Mouse (Mus musculus): Measurements from ENCODE around the gene Capn1. TPM values are rescaled to one million over a fixed set of nuclear protein-coding genes. Genes with fewer than 3 reads are reported as not detected.

The Capn1 gene
- polyA plus RNA-seq, 1 experiment, result 129 TPM

DNA sequence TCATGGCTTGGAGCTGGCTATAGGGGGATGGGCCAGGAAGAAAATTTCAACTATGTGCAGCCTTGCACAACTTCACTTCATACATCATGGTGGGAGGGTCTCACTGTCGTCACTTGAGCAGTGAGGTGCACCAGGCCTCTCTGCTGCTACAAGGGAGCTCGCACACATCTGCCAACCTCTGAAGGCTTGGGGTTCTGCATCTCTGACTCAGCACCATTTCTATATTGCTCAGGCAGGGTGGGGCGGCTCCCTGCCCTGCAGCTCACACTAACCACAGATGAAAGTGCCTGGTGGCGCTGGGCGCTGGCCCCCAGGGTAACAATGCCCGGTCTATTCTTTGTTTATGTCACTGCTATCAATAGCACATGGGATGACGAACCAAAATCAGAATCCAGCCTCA is 70.7 kb downstream of the Capn1 start:
- Histone ChIP-seq H3K27ac (ENCODE audit: insufficient read depth, low read depth, low read length) (peak overlapping the region; percentile 91), H3K36me3 (ENCODE audit: control insufficient read depth, insufficient read depth, low read length) (peaks cover 23% of the 10 kb centered on the region), H3K4me1 (ENCODE audit: control insufficient read depth, insufficient read depth, insufficient read length, low read length) (peaks cover 27% of the 10 kb centered on the region), H3K27me3 (ENCODE audit: control insufficient read depth, insufficient read depth, low read length) (no peaks in the 10 kb centered on the region), H3K4me3 (ENCODE audit: low read depth, low read length) (no peak overlapping the region)
- TF ChIP-seq CTCF (IDR thresholded peaks at IDR 0.05; ENCODE audit: extremely low read depth, insufficient read length, insufficient replicate concordance, low read depth, low read length) (no peak), POLR2A (IDR thresholded peaks at IDR 0.05; ENCODE audit: low read depth, low read length) (no peak)
- 66% methylated on average over 7 of the region's 7 CpGs for WGBS

DNA sequence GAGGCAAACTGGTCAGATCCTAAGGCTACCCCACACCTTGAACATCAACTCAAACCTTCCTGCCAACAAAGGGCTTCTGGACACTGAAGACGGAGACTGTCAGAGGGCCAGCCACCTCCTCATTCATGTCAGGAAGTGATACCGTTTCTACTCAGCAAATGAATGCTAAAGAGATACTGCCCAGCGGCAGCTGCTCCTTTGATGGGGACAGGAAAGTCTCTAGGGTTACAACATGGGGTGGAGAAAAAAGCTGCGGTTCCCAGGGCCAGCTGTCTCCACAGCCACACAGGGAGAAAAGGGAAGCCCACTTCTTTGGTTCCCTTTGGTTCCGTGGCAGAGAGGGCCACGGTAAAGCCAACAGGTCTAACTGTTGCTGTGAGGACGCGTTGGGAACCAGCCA is 71.6 kb downstream of the Capn1 start:
- no peak overlapping the region for H3K4me3 ChIP-seq (ENCODE audit: low read depth, low read length)
- WGBS, result 70% methylated on average over 8 of the region's 8 CpGs
- H3K27ac ChIP-seq (ENCODE audit: insufficient read depth, low read depth, low read length), result no peak overlapping the region
- H3K36me3 ChIP-seq (ENCODE audit: control insufficient read depth, insufficient read depth, low read length), result peaks cover 22% of the 10 kb centered on the region
- H3K27me3 ChIP-seq (ENCODE audit: control insufficient read depth, insufficient read depth, low read length), result no peaks in the 10 kb centered on the region
- no peak for TF ChIP-seq CTCF (IDR thresholded peaks at IDR 0.05; ENCODE audit: extremely low read depth, insufficient read length, insufficient replicate concordance, low read depth, low read length)
- TF ChIP-seq POLR2A (IDR thresholded peaks at IDR 0.05; ENCODE audit: low read depth, low read length), result no peak
- peaks cover 33% of the 10 kb centered on the region for H3K4me1 ChIP-seq (ENCODE audit: control insufficient read depth, insufficient read depth, insufficient read length, low read length)

DNA sequence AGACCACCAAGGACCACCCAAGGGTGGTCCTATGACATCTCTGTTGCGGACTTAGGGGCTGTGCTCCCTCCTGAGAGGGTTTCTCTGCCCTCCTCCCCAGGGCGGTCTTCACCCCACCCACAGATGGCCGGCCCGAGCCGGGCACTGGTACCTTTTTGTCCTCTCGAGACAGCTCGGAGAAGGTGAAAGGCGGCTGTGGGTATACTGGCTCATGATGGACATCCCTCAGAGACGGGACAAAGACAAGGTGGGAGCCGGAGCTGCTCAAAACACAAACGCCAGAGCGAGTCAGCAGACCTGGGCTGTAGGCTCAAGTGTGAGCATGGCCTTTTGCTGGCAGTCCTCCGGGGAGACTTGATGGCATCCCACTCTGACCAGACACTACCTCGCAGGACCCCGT is 72.3 kb downstream of the Capn1 start:
- Histone ChIP-seq H3K4me3 (ENCODE audit: low read depth, low read length) (no peak overlapping the region), H3K36me3 (ENCODE audit: control insufficient read depth, insufficient read depth, low read length) (peaks cover 22% of the 10 kb centered on the region), H3K27me3 (ENCODE audit: control insufficient read depth, insufficient read depth, low read length) (no peaks in the 10 kb centered on the region), H3K27ac (ENCODE audit: insufficient read depth, low read depth, low read length) (no peak overlapping the region), H3K4me1 (ENCODE audit: control insufficient read depth, insufficient read depth, insufficient read length, low read length) (peaks cover 36% of the 10 kb centered on the region)
- no peak for TF ChIP-seq POLR2A (IDR thresholded peaks at IDR 0.05; ENCODE audit: low read depth, low read length)
- TF ChIP-seq CTCF (IDR thresholded peaks at IDR 0.05; ENCODE audit: extremely low read depth, insufficient read length, insufficient replicate concordance, low read depth, low read length), result no peak
- WGBS, result 89% methylated on average over 15 of the region's 15 CpGs

DNA sequence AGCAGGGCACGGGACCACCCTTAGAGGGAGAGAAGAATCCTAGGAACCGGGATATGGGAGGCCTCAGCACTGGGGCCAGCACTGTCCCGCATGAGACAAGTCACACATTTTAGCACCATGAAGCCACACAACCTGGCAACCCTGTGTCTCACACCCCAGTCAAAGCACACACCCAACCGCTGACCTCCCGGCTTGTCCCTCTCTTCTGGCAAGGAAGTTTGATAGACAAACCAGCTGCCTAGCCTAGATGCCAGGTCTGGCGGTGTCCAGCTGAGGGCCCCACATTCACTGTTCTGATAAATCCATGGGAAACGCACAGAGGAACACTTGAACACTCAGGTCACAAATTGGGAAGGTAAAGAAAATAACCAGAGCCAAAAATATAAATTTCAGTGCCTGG is 73.1 kb downstream of the Capn1 start:
- H3K27ac ChIP-seq (ENCODE audit: insufficient read depth, low read depth, low read length), result no peak overlapping the region
- H3K4me1 ChIP-seq (ENCODE audit: control insufficient read depth, insufficient read depth, insufficient read length, low read length), result peaks cover 44% of the 10 kb centered on the region
- TF ChIP-seq POLR2A (IDR thresholded peaks at IDR 0.05; ENCODE audit: low read depth, low read length) (no peak), CTCF (IDR thresholded peaks at IDR 0.05; ENCODE audit: extremely low read depth, insufficient read length, insufficient replicate concordance, low read depth, low read length) (no peak)
- no peak overlapping the region for H3K4me3 ChIP-seq (ENCODE audit: low read depth, low read length)
- 81% methylated on average over 7 of the region's 7 CpGs for WGBS
- no peaks in the 10 kb centered on the region for H3K27me3 ChIP-seq (ENCODE audit: control insufficient read depth, insufficient read depth, low read length)
- peaks cover 22% of the 10 kb centered on the region for H3K36me3 ChIP-seq (ENCODE audit: control insufficient read depth, insufficient read depth, low read length)

DNA sequence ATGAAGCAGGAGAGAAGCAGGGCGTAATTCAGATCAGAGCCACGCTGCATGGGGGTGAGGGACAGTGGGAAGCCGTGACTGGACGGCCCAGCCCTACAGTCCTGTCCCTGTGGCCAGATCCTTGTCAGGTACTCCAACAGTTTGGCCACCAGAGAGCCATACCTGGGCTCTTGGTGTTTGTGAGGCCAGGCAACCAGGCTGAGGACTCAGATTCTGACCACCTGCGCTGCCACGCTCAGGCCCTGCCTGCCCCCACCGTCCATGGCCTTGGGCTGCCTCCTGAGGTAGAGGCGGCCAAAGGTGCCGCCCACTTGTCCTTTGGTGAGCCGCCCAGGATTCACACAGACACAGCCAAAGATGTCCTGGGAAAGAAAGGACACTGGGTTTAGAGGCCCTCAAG is 75.0 kb downstream of the Capn1 start:
- H3K4me1 ChIP-seq (ENCODE audit: control insufficient read depth, insufficient read depth, insufficient read length, low read length), result peaks cover 39% of the 10 kb centered on the region
- H3K36me3 ChIP-seq (ENCODE audit: control insufficient read depth, insufficient read depth, low read length), result peaks cover 15% of the 10 kb centered on the region
- WGBS, result 89% methylated on average over 10 of the region's 10 CpGs
- H3K27ac ChIP-seq (ENCODE audit: insufficient read depth, low read depth, low read length), result peak overlapping the region; percentile 28; the same call in 1 of the 2 replicates
- no peaks in the 10 kb centered on the region for H3K27me3 ChIP-seq (ENCODE audit: control insufficient read depth, insufficient read depth, low read length)
- TF ChIP-seq POLR2A (IDR thresholded peaks at IDR 0.05; ENCODE audit: low read depth, low read length), result no peak
- H3K4me3 ChIP-seq (ENCODE audit: low read depth, low read length), result no peak overlapping the region

DNA sequence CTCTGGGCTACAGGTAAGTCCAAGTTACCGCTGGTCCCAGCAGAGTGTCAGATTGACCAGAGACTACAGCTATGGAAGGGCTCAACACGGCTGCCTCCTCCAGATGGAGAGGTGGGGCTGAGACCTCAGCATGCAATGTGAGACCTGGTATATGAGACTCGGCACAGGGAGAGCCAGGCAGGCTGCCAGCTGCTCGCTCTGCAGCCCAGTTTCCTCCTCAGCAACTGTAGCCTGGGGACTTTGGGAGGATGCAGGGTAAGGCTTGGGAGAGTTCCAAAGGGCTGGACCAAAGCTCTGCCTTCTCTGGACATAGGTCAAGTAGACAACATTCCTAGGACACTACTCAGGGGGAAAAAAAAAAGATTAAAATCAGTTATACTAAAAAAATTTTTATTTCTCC is 75.5 kb downstream of the Capn1 start:
- H3K27me3 ChIP-seq (ENCODE audit: control insufficient read depth, insufficient read depth, low read length), result no peaks in the 10 kb centered on the region
- H3K36me3 ChIP-seq (ENCODE audit: control insufficient read depth, insufficient read depth, low read length), result peaks cover 15% of the 10 kb centered on the region
- H3K4me1 ChIP-seq (ENCODE audit: control insufficient read depth, insufficient read depth, insufficient read length, low read length), result peaks cover 39% of the 10 kb centered on the region
- 47% methylated on average over 4 of the region's 4 CpGs for WGBS
- no peak overlapping the region for H3K27ac ChIP-seq (ENCODE audit: insufficient read depth, low read depth, low read length)
- no peak for TF ChIP-seq CTCF (IDR thresholded peaks at IDR 0.05; ENCODE audit: extremely low read depth, insufficient read length, insufficient replicate concordance, low read depth, low read length)
- no peak for TF ChIP-seq POLR2A (IDR thresholded peaks at IDR 0.05; ENCODE audit: low read depth, low read length)
- no peak overlapping the region for H3K4me3 ChIP-seq (ENCODE audit: low read depth, low read length)

DNA sequence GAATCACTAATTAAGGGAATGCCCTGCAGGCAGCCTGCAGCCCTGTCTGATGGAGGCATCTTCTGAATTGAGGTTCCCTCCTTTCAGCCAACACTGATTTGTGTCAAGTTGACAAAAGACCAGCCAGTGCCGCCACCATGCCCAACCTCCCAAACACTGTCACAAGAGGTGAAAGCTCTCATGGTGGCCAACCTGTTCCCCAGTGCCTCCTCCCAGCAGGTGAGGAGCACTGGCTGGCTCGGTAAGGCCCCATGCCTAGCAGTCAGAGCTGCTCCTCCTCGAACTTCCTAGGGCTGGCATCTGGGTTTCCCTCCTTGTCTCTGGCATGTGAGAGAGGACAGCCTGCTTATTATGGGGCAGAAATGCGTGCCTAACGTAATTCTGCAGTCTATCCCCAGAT is 76.0 kb downstream of the Capn1 start:
- peaks cover 15% of the 10 kb centered on the region for H3K36me3 ChIP-seq (ENCODE audit: control insufficient read depth, insufficient read depth, low read length)
- no peak overlapping the region for H3K27ac ChIP-seq (ENCODE audit: insufficient read depth, low read depth, low read length)
- no peak overlapping the region for H3K4me3 ChIP-seq (ENCODE audit: low read depth, low read length)
- H3K4me1 ChIP-seq (ENCODE audit: control insufficient read depth, insufficient read depth, insufficient read length, low read length), result peaks cover 37% of the 10 kb centered on the region
- H3K27me3 ChIP-seq (ENCODE audit: control insufficient read depth, insufficient read depth, low read length), result no peaks in the 10 kb centered on the region
- TF ChIP-seq POLR2A (IDR thresholded peaks at IDR 0.05; ENCODE audit: low read depth, low read length), result no peak
- TF ChIP-seq CTCF (IDR thresholded peaks at IDR 0.05; ENCODE audit: extremely low read depth, insufficient read length, insufficient replicate concordance, low read depth, low read length), result no peak
- 87% methylated on average over 5 of the region's 5 CpGs for WGBS

Other genes with a start within 250 kb of the Capn1 start
- 37.1 and 52.5 TPM in 2 replicates for gene Scyl1, start 244.5 kb downstream of the Capn1 start, polyA plus RNA-seq (2012; rRNA removed)
- 32.1 and 62.1 TPM in 2 replicates for gene Frmd8, start 140.6 kb downstream of the Capn1 start, polyA plus RNA-seq (2012; rRNA removed)
- gene Slc25a45, start 138.1 kb downstream of the Capn1 start, polyA plus RNA-seq (2012; rRNA removed), result 207 and 241 TPM in 2 replicates
- gene Tigd3, start 121.7 kb downstream of the Capn1 start, polyA plus RNA-seq (2012; rRNA removed), result 0.90 and 2.0 TPM in 2 replicates
- 34.1 and 64.3 TPM in 2 replicates for gene Dpf2, start 102.9 kb downstream of the Capn1 start, polyA plus RNA-seq (2012; rRNA removed)
- 10.3 and 30.6 TPM in 2 replicates for gene Cdc42ep2, start 91.1 kb downstream of the Capn1 start, polyA plus RNA-seq (2012; rRNA removed)
- gene Pola2, start 51.7 kb downstream of the Capn1 start, polyA plus RNA-seq (2012; rRNA removed), result 14.2 and 40.8 TPM in 2 replicates
- 0.08 TPM in 1 of 2 replicates, not detected in the other for gene Slc22a20, start 29.8 kb downstream of the Capn1 start, polyA plus RNA-seq (2012; rRNA removed)
- 70.9 and 103 TPM in 2 replicates for gene Syvn1, start 30.7 kb upstream of the Capn1 start, polyA plus RNA-seq (2012; rRNA removed)
- 7.6 and 14.8 TPM in 2 replicates for gene Mrpl49, start 41.9 kb upstream of the Capn1 start, polyA plus RNA-seq (2012; rRNA removed)
- gene Fau, start 41.9 kb upstream of the Capn1 start, polyA plus RNA-seq (2012; rRNA removed), result 1,660 and 2,469 TPM in 2 replicates
- 56.8 and 78.1 TPM in 2 replicates for gene Znhit2, start 45.3 kb upstream of the Capn1 start, polyA plus RNA-seq (2012; rRNA removed)
- gene Tm7sf2, start 52.5 kb upstream of the Capn1 start, polyA plus RNA-seq (2012; rRNA removed), result 30.6 and 49.4 TPM in 2 replicates
- gene Vps51, start 61.3 kb upstream of the Capn1 start, polyA plus RNA-seq (2012; rRNA removed), result 46.5 and 84.2 TPM in 2 replicates
- gene Tmem262, start 64.1 kb upstream of the Capn1 start, polyA plus RNA-seq (2012; rRNA removed), result not detected in 2 replicates
- gene Gm28374, start 66.4 kb upstream of the Capn1 start, polyA plus RNA-seq (2012; rRNA removed), result not detected in 2 replicates
- gene Zfpl1, start 69.1 kb upstream of the Capn1 start, polyA plus RNA-seq (2012; rRNA removed), result 62.1 and 119 TPM in 2 replicates
- 1.6 and 2.6 TPM in 2 replicates for gene Cdca5, start 69.1 kb upstream of the Capn1 start, polyA plus RNA-seq (2012; rRNA removed)
- gene AC131692.1, start 78.5 kb upstream of the Capn1 start, polyA plus RNA-seq (2012; rRNA removed), result not detected in 2 replicates
- 46.7 and 1,874 TPM in 2 replicates for gene Naaladl1, start 89.9 kb upstream of the Capn1 start, polyA plus RNA-seq (2012; rRNA removed)
- 35.7 and 46.4 TPM in 2 replicates for gene Sac3d1, start 102.8 kb upstream of the Capn1 start, polyA plus RNA-seq (2012; rRNA removed)
- gene Snx15, start 112.4 kb upstream of the Capn1 start, polyA plus RNA-seq (2012; rRNA removed), result 19.8 and 41.8 TPM in 2 replicates
- gene Batf2, start 125.1 kb upstream of the Capn1 start, polyA plus RNA-seq (2012; rRNA removed), result 67.6 and 146 TPM in 2 replicates
- gene Arl2, start 125.7 kb upstream of the Capn1 start, polyA plus RNA-seq (2012; rRNA removed), result 62.7 and 98.9 TPM in 2 replicates
- 0.17 and 1.7 TPM in 2 replicates for gene Majin, start 168.5 kb upstream of the Capn1 start, polyA plus RNA-seq (2012; rRNA removed)
- gene Gpha2, start 210.5 kb upstream of the Capn1 start, polyA plus RNA-seq (2012; rRNA removed), result 0.74 TPM in 1 of 2 replicates, not detected in the other
- gene Ppp2r5b, start 220.0 kb upstream of the Capn1 start, polyA plus RNA-seq (2012; rRNA removed), result 64.2 and 112 TPM in 2 replicates
- gene Atg2a, start 225.8 kb upstream of the Capn1 start, polyA plus RNA-seq (2012; rRNA removed), result 37.0 and 68.8 TPM in 2 replicates

Measured in small intestine, adult 2 months (tissue).